Mouse (Mus musculus): ENCODE data around the gene Wscd2.

Gene Wscd2

GRCm38 (mm10) chr5:113490033-113490432 lies at the start of gene Wscd2:
Gene Wscd2 (plus strand): TSS chr5:113490333.
- DNase-seq: no peak

GRCm38 (mm10) chr5:113442180-113442579 lies 48.0 kb upstream of the Wscd2 start:
- no peak for DNase-seq

GRCm38 (mm10) chr5:113448023-113448734 lies 42.0 kb upstream of the Wscd2 start:
- no peak for DNase-seq

GRCm38 (mm10) chr5:113449336-113449735 lies 40.8 kb upstream of the Wscd2 start:
- DNase-seq: no peak

- DNase-seq: no peak
These were observed 37.4 kb upstream of the Wscd2 start for GRCm38 (mm10) chr5:113452691-113453090.

- DNase-seq: no peak
These were observed 36.8 kb upstream of the Wscd2 start for GRCm38 (mm10) chr5:113453356-113453755.

- DNase-seq: no peak
These were observed 34.1 kb upstream of the Wscd2 start for GRCm38 (mm10) chr5:113456020-113456419.

GRCm38 (mm10) chr5:113456756-113457155 lies 33.4 kb upstream of the Wscd2 start:
- DNase-seq: no peak

- DNase-seq: peak; percentile 68
These were observed 32.9 kb upstream of the Wscd2 start for GRCm38 (mm10) chr5:113457260-113457659.

- DNase-seq: no peak
These were observed 30.2 kb upstream of the Wscd2 start for GRCm38 (mm10) chr5:113459942-113460341.

- DNase-seq: no peak
These were observed 28.6 kb upstream of the Wscd2 start for GRCm38 (mm10) chr5:113461582-113461981.

GRCm38 (mm10) chr5:113461998-113462625 lies 28.0 kb upstream of the Wscd2 start:
- no peak for DNase-seq

- DNase-seq: no peak
These were observed 25.4 kb upstream of the Wscd2 start for GRCm38 (mm10) chr5:113464731-113465130.

- no peak for DNase-seq
These were observed 23.6 kb upstream of the Wscd2 start for GRCm38 (mm10) chr5:113466536-113466935.

GRCm38 (mm10) chr5:113467072-113467471 lies 23.1 kb upstream of the Wscd2 start:
- no peak for DNase-seq

- DNase-seq: no peak
These were observed 22.4 kb upstream of the Wscd2 start for GRCm38 (mm10) chr5:113467765-113468164.

GRCm38 (mm10) chr5:113468625-113469024 lies 21.5 kb upstream of the Wscd2 start:
- no peak for DNase-seq

GRCm38 (mm10) chr5:113469231-113469630 lies 20.9 kb upstream of the Wscd2 start:
- no peak for DNase-seq

- DNase-seq: no peak
These were observed 20.3 kb upstream of the Wscd2 start for GRCm38 (mm10) chr5:113469826-113470225.

- peak; percentile 78 for DNase-seq
These were observed 18.7 kb upstream of the Wscd2 start for GRCm38 (mm10) chr5:113471417-113471816.

GRCm38 (mm10) chr5:113472339-113472738 lies 17.8 kb upstream of the Wscd2 start:
- no peak for DNase-seq

GRCm38 (mm10) chr5:113476816-113477215 lies 13.3 kb upstream of the Wscd2 start:
- no peak for DNase-seq

- no peak for DNase-seq
These were observed 11.1 kb upstream of the Wscd2 start for GRCm38 (mm10) chr5:113479075-113479474.

- DNase-seq: no peak
These were observed 9.7 kb upstream of the Wscd2 start for GRCm38 (mm10) chr5:113480451-113480850.
